Mouse (Mus musculus) G1E (cell line): ENCODE measurements at regions not wholly inside any gene's neighbourhood (a gene's known extent, or its start where the extent isn't known, plus 50 kb on each side); places are given as distances from the start of the nearest gene placed in this dataset.

Source experiments
- ATAC-seq: 2 replicates; pipeline ENCODE4 v1.8.0; 2016; ENCODE audit warnings: mild to moderate bottlenecking; ENCODE audit not compliant: insufficient number of reproducible peaks, poor library complexity, low FRiP score, severe bottlenecking; ENCODE audit errors: extremely low read depth
- DNase-seq: peaks from one replicate; pipeline ENCODE4 v3.0.0; 2012; ENCODE audit warnings: low spot score
- H3K27me3 ChIP-seq: 2 replicates; pipeline ENCODE4 v1.6.1; 2012; ENCODE audit warnings: mild to moderate bottlenecking, low read length, inconsistent platforms; ENCODE audit not compliant: insufficient read depth
- H3K36me3 ChIP-seq: replicated peaks from 2 replicates; pipeline ENCODE3; 2012; ENCODE audit warnings: mild to moderate bottlenecking, inconsistent platforms
- H3K4me1 ChIP-seq: 2 replicates; pipeline ENCODE4 v1.6.1; 2012; ENCODE audit warnings: low read depth, low read length, inconsistent platforms, mixed read lengths; ENCODE audit not compliant: insufficient read depth
- H3K4me3 ChIP-seq: 2 replicates; pipeline ENCODE4 v1.5.1; 2012; ENCODE audit warnings: low read depth, mild to moderate bottlenecking, inconsistent platforms, low read length, moderate library complexity, mixed read lengths
- H3K9me3 ChIP-seq: replicated peaks from 2 replicates; pipeline ENCODE4 v1.6.1; 2012; ENCODE audit warnings: inconsistent platforms
- CTCF ChIP-seq: IDR thresholded peaks from 2 replicates; pipeline ENCODE4 v1.5.1; 2012; ENCODE audit warnings: low read depth, low read length, inconsistent platforms, mixed read lengths
- GATA1 ChIP-seq: IDR thresholded peaks from 2 replicates; pipeline ENCODE4 v1.6.1; 2012; ENCODE audit warnings: borderline replicate concordance, low read length, inconsistent platforms, mixed read lengths
- GATA2 ChIP-seq: IDR thresholded peaks from 2 replicates; pipeline ENCODE4 v1.6.1; 2012; ENCODE audit warnings: low read depth, low read length, inconsistent platforms, borderline replicate concordance
- POLR2AphosphoS5 ChIP-seq: IDR thresholded peaks from 2 replicates; pipeline ENCODE4 v1.6.1; 2012; ENCODE audit warnings: low read depth, low read length, inconsistent platforms; ENCODE audit not compliant: insufficient replicate concordance
- TAL1 ChIP-seq: conservative IDR thresholded peaks from 2 replicates; pipeline ENCODE4 v1.6.1; 2012; ENCODE audit warnings: low read depth, low read length, inconsistent platforms, mixed read lengths

- Histone ChIP-seq H3K9me3 (peaks cover 57% of the 10 kb centered on the region), H3K36me3 (no peaks in the 10 kb centered on the region), H3K27me3 (no peaks in the 10 kb centered on the region), H3K4me1 (no peaks in the 10 kb centered on the region), H3K4me3 (no peak overlapping the region)
- DNase-seq (no peak), ATAC-seq (no peak)
- no peak for TF ChIP-seq GATA2
- TF ChIP-seq GATA1: no peak
- TF ChIP-seq CTCF: no peak
- no peak for TF ChIP-seq TAL1
- TF ChIP-seq POLR2AphosphoS5: no peak
Measured at GRCm38 (mm10) chr13:70149041-70149898, 347.1 kb downstream of the Med10 start.

GRCm38 (mm10) chr13:70149899-70150184 is 347.6 kb downstream of the Med10 start:
- DNase-seq: no peak
- H3K4me1 ChIP-seq: no peaks in the 10 kb centered on the region
- peaks cover 57% of the 10 kb centered on the region for H3K9me3 ChIP-seq
- ATAC-seq: no peak
- H3K4me3 ChIP-seq: no peak overlapping the region
- TF ChIP-seq POLR2AphosphoS5: no peak
- H3K36me3 ChIP-seq: no peaks in the 10 kb centered on the region
- no peaks in the 10 kb centered on the region for H3K27me3 ChIP-seq

GRCm38 (mm10) chr13:70153062-70153461 is 350.9 kb downstream of the Med10 start:
- Histone ChIP-seq H3K36me3 (no peaks in the 10 kb centered on the region), H3K9me3 (peaks cover 56% of the 10 kb centered on the region), H3K4me3 (no peak overlapping the region), H3K27me3 (no peaks in the 10 kb centered on the region), H3K4me1 (no peaks in the 10 kb centered on the region)
- ATAC-seq (no peak), DNase-seq (no peak)
- TF ChIP-seq TAL1 (no peak), GATA1 (no peak), POLR2AphosphoS5 (no peak), CTCF (no peak)

- no peak overlapping the region for H3K4me3 ChIP-seq
- H3K4me1 ChIP-seq: no peaks in the 10 kb centered on the region
- H3K9me3 ChIP-seq: peaks cover 50% of the 10 kb centered on the region
- H3K36me3 ChIP-seq: no peaks in the 10 kb centered on the region
- TF ChIP-seq GATA2: no peak
- no peak for TF ChIP-seq TAL1
- DNase-seq (no peak), ATAC-seq (no peak)
- H3K27me3 ChIP-seq: no peaks in the 10 kb centered on the region
Measured at GRCm38 (mm10) chr13:70155596-70155995, 353.4 kb downstream of the Med10 start.

GRCm38 (mm10) chr13:70156975-70157588 is 354.9 kb downstream of the Med10 start:
- no peaks in the 10 kb centered on the region for H3K27me3 ChIP-seq
- no peaks in the 10 kb centered on the region for H3K36me3 ChIP-seq
- TF ChIP-seq GATA1: no peak
- no peak for TF ChIP-seq GATA2
- no peak for TF ChIP-seq CTCF
- no peak for TF ChIP-seq POLR2AphosphoS5
- no peak for TF ChIP-seq TAL1
- H3K9me3 ChIP-seq: peaks cover 46% of the 10 kb centered on the region
- ATAC-seq (no peak), DNase-seq (no peak)
- H3K4me1 ChIP-seq: no peaks in the 10 kb centered on the region
- no peak overlapping the region for H3K4me3 ChIP-seq

- H3K9me3 ChIP-seq: peaks cover 42% of the 10 kb centered on the region
- H3K36me3 ChIP-seq: no peaks in the 10 kb centered on the region
- TF ChIP-seq GATA1: no peak
- no peak for TF ChIP-seq TAL1
- no peak for TF ChIP-seq POLR2AphosphoS5
- no peak for TF ChIP-seq CTCF
- TF ChIP-seq GATA2: no peak
- H3K4me1 ChIP-seq: no peaks in the 10 kb centered on the region
- H3K27me3 ChIP-seq: no peaks in the 10 kb centered on the region
- DNase-seq (no peak), ATAC-seq (no peak)
- no peak overlapping the region for H3K4me3 ChIP-seq
Measured at GRCm38 (mm10) chr13:70159065-70159464, 356.9 kb downstream of the Med10 start.
